Mouse (Mus musculus): ENCODE data around the gene Macf1. TPM values are rescaled to one million over a fixed set of nuclear protein-coding genes. Genes with fewer than 3 reads are reported as not detected.
A peak's percentile ranks its signal among the peaks of the same experiment; 100 is the strongest.

Macf1 gene
- total and polyA plus RNA-seq, 3 experiments: 39.3 to 169 (median 129) TPM

DNA sequence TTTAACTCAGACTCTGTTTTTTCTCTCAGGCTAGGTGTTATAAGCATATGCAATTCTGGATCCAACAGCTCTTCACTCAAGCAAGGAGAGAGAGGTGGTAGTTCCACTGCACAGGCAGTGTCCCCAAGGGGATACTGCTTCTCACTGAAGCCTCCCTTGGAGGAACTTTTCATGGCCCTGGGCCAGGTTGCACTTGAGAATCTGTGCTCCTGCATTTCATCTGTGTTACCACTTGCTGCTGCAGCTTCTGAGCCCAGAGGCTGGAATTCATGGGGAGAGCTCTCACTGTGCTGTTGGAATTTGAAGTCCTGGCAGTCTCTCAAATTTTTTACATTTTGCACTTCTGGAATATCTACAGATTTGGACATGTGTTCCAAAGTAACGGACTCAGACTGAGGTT, 274.4 kb downstream of the Macf1 start:
- Histone ChIP-seq H3K27me3 (ENCODE audit: insufficient read depth, low read length) (no peaks in the 10 kb centered on the region), H3K4me1 (ENCODE audit: insufficient read depth, low read depth, low read length) (peaks cover 68% of the 10 kb centered on the region), H3K36me3 (replicated peaks) (peaks cover 47% of the 10 kb centered on the region), H3K4me3 (ENCODE audit: low read depth, low read length) (no peak overlapping the region), H3K9me3 (replicated peaks) (no peaks in the 10 kb centered on the region)
- no peak for TF ChIP-seq TAL1 (conservative IDR thresholded peaks at IDR 0.05; ENCODE audit: low read depth, low read length)
- no peak for TF ChIP-seq GATA2 (IDR thresholded peaks at IDR 0.05; ENCODE audit: borderline replicate concordance, low read depth, low read length)
- TF ChIP-seq GATA1 (IDR thresholded peaks at IDR 0.05; ENCODE audit: borderline replicate concordance, low read length): no peak
- TF ChIP-seq CTCF (IDR thresholded peaks at IDR 0.05; ENCODE audit: low read depth, low read length): no peak
- no peak for TF ChIP-seq POLR2AphosphoS5 (IDR thresholded peaks at IDR 0.05; ENCODE audit: insufficient replicate concordance, low read depth, low read length)
- ATAC-seq (ENCODE audit: extremely low read depth, insufficient number of reproducible peaks, low FRiP score, poor library complexity, severe bottlenecking): no peak
- no peak for DNase-seq (ENCODE audit: low spot score)

DNA sequence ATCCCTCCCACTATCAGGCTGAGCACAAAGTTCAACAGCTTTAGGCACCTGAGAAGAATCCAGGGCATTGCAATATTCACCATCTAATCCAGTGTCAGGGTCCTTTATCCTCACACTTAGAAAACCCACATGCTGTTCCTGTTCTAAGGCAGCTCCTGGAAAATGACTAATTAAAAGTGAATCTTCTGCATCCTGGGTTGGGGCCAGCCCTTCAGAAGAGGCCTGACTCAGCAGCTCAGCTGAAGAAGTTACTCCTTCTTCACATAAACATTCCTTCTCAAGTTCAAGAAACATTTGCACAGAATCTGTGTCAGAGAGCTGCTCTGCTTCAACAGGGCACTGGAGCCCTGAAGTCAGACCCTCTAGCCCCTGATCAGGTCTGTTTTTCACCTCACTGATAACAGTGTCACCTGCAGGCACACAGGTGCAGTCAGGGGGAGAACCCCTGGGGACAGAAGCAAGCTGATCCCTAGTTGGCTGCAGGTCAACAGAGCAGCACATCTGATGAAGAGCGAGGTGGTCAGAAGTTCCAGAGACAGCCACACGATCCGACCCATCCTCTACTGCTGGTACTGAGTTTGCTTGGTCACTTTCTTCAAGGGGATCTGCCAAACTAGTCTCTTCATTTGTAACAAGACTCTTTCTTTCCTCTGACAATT, 275.0 kb downstream of the Macf1 start:
- peaks cover 68% of the 10 kb centered on the region for H3K4me1 ChIP-seq (ENCODE audit: insufficient read depth, low read depth, low read length)
- no peaks in the 10 kb centered on the region for H3K27me3 ChIP-seq (ENCODE audit: insufficient read depth, low read length)
- DNase-seq (ENCODE audit: low spot score) (no peak), ATAC-seq (ENCODE audit: extremely low read depth, insufficient number of reproducible peaks, low FRiP score, poor library complexity, severe bottlenecking) (no peak)
- no peak overlapping the region for H3K4me3 ChIP-seq (ENCODE audit: low read depth, low read length)
- H3K36me3 ChIP-seq (replicated peaks): peaks cover 49% of the 10 kb centered on the region
- H3K9me3 ChIP-seq (replicated peaks): no peaks in the 10 kb centered on the region
- no peak for TF ChIP-seq GATA1 (IDR thresholded peaks at IDR 0.05; ENCODE audit: borderline replicate concordance, low read length)
- TF ChIP-seq TAL1 (conservative IDR thresholded peaks at IDR 0.05; ENCODE audit: low read depth, low read length): no peak
- no peak for TF ChIP-seq GATA2 (IDR thresholded peaks at IDR 0.05; ENCODE audit: borderline replicate concordance, low read depth, low read length)
- TF ChIP-seq CTCF (IDR thresholded peaks at IDR 0.05; ENCODE audit: low read depth, low read length): no peak
- TF ChIP-seq POLR2AphosphoS5 (IDR thresholded peaks at IDR 0.05; ENCODE audit: insufficient replicate concordance, low read depth, low read length): no peak

- TF ChIP-seq GATA1 (IDR thresholded peaks at IDR 0.05; ENCODE audit: borderline replicate concordance, low read length) (no peak), POLR2AphosphoS5 (IDR thresholded peaks at IDR 0.05; ENCODE audit: insufficient replicate concordance, low read depth, low read length) (no peak), CTCF (IDR thresholded peaks at IDR 0.05; ENCODE audit: low read depth, low read length) (no peak), GATA2 (IDR thresholded peaks at IDR 0.05; ENCODE audit: borderline replicate concordance, low read depth, low read length) (no peak), TAL1 (conservative IDR thresholded peaks at IDR 0.05; ENCODE audit: low read depth, low read length) (no peak)
Observed at GRCm38 (mm10) chr4:123407792-123408191, 276.4 kb downstream of the Macf1 start.

GRCm38 (mm10) chr4:123404056-123404455, 280.1 kb downstream of the Macf1 start:
- TF ChIP-seq CTCF (IDR thresholded peaks at IDR 0.05; ENCODE audit: low read depth, low read length) (no peak), TAL1 (conservative IDR thresholded peaks at IDR 0.05; ENCODE audit: low read depth, low read length) (no peak), GATA1 (IDR thresholded peaks at IDR 0.05; ENCODE audit: borderline replicate concordance, low read length) (no peak), POLR2AphosphoS5 (IDR thresholded peaks at IDR 0.05; ENCODE audit: insufficient replicate concordance, low read depth, low read length) (no peak), GATA2 (IDR thresholded peaks at IDR 0.05; ENCODE audit: borderline replicate concordance, low read depth, low read length) (no peak)
- ATAC-seq (ENCODE audit: extremely low read depth, insufficient number of reproducible peaks, low FRiP score, poor library complexity, severe bottlenecking): no peak
- peaks cover 66% of the 10 kb centered on the region for H3K36me3 ChIP-seq (replicated peaks)
- H3K27me3 ChIP-seq (ENCODE audit: insufficient read depth, low read length): no peaks in the 10 kb centered on the region
- DNase-seq (ENCODE audit: low spot score): no peak
- no peaks in the 10 kb centered on the region for H3K9me3 ChIP-seq (replicated peaks)
- peaks cover 35% of the 10 kb centered on the region for H3K4me1 ChIP-seq (ENCODE audit: insufficient read depth, low read depth, low read length)
- no peak overlapping the region for H3K4me3 ChIP-seq (ENCODE audit: low read depth, low read length)

More at GRCm38 (mm10) chr4:123407792-123408191, 276.4 kb downstream of the Macf1 start:
- no peak for ATAC-seq (ENCODE audit: extremely low read depth, insufficient number of reproducible peaks, low FRiP score, poor library complexity, severe bottlenecking)
- DNase-seq (ENCODE audit: low spot score): no peak
- Histone ChIP-seq H3K4me3 (ENCODE audit: low read depth, low read length) (peak overlapping the region; percentile 24; the same call in 1 of the 2 replicates), H3K36me3 (replicated peaks) (peaks cover 52% of the 10 kb centered on the region), H3K4me1 (ENCODE audit: insufficient read depth, low read depth, low read length) (peaks cover 65% of the 10 kb centered on the region), H3K9me3 (replicated peaks) (no peaks in the 10 kb centered on the region), H3K27me3 (ENCODE audit: insufficient read depth, low read length) (no peaks in the 10 kb centered on the region)

- Histone ChIP-seq H3K4me3 (ENCODE audit: low read depth, low read length) (no peak overlapping the region), H3K36me3 (replicated peaks) (peaks cover 61% of the 10 kb centered on the region), H3K27me3 (ENCODE audit: insufficient read depth, low read length) (no peaks in the 10 kb centered on the region), H3K4me1 (ENCODE audit: insufficient read depth, low read depth, low read length) (peaks cover 18% of the 10 kb centered on the region), H3K9me3 (replicated peaks) (no peaks in the 10 kb centered on the region)
- ATAC-seq (ENCODE audit: extremely low read depth, insufficient number of reproducible peaks, low FRiP score, poor library complexity, severe bottlenecking) (no peak), DNase-seq (ENCODE audit: low spot score) (no peak)
- no peak for TF ChIP-seq POLR2AphosphoS5 (IDR thresholded peaks at IDR 0.05; ENCODE audit: insufficient replicate concordance, low read depth, low read length)
- TF ChIP-seq CTCF (IDR thresholded peaks at IDR 0.05; ENCODE audit: low read depth, low read length): no peak
- TF ChIP-seq GATA2 (IDR thresholded peaks at IDR 0.05; ENCODE audit: borderline replicate concordance, low read depth, low read length): no peak
- TF ChIP-seq GATA1 (IDR thresholded peaks at IDR 0.05; ENCODE audit: borderline replicate concordance, low read length): no peak
- no peak for TF ChIP-seq TAL1 (conservative IDR thresholded peaks at IDR 0.05; ENCODE audit: low read depth, low read length)
Observed at GRCm38 (mm10) chr4:123402244-123402643, 281.9 kb downstream of the Macf1 start.

GRCm38 (mm10) chr4:123401265-123401664, 282.9 kb downstream of the Macf1 start:
- H3K4me1 ChIP-seq (ENCODE audit: insufficient read depth, low read depth, low read length): peaks cover 11% of the 10 kb centered on the region
- no peak overlapping the region for H3K4me3 ChIP-seq (ENCODE audit: low read depth, low read length)
- H3K27me3 ChIP-seq (ENCODE audit: insufficient read depth, low read length): no peaks in the 10 kb centered on the region
- TF ChIP-seq GATA1 (IDR thresholded peaks at IDR 0.05; ENCODE audit: borderline replicate concordance, low read length) (no peak), POLR2AphosphoS5 (IDR thresholded peaks at IDR 0.05; ENCODE audit: insufficient replicate concordance, low read depth, low read length) (no peak), GATA2 (IDR thresholded peaks at IDR 0.05; ENCODE audit: borderline replicate concordance, low read depth, low read length) (no peak), CTCF (IDR thresholded peaks at IDR 0.05; ENCODE audit: low read depth, low read length) (no peak), TAL1 (conservative IDR thresholded peaks at IDR 0.05; ENCODE audit: low read depth, low read length) (no peak)
- peaks cover 64% of the 10 kb centered on the region for H3K36me3 ChIP-seq (replicated peaks)
- ATAC-seq (ENCODE audit: extremely low read depth, insufficient number of reproducible peaks, low FRiP score, poor library complexity, severe bottlenecking) (no peak), DNase-seq (ENCODE audit: low spot score) (no peak)
- no peaks in the 10 kb centered on the region for H3K9me3 ChIP-seq (replicated peaks)
